Mouse (Mus musculus) spleen, postnatal 4 days (tissue): ENCODE measurements around the gene Elmod3.

Experiments
- DNase-seq, 2 experiments: peaks; one replicate each; pipeline ENCODE4 v3.0.0; 2022; ENCODE audit warnings: low spot score in 2 of 2

Gene Elmod3

GRCm38 (mm10) chr6:72570644-72571397 is 27.4 kb downstream of the Elmod3 start:
- DNase-seq, result no peak

DNA sequence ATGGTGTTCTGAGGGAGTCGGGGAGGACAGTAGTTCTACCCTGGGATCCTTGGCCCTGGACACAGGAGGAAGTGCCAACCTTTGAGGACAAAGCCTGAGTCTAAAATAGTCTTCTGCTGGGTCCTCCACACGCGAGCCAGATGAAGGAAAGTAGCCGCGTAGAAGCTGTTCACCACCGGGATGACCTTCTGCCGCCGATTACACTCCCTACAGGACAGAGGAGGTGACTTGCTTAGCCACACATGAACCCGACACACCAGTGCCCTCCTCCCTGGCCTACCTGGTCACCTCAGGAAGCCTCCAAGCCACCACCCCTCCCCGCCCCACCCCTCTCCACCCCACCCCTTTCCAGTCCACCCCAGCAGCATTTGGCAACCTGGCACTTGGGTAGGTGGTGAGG is 29.5 kb downstream of the Elmod3 start:
- no peak for DNase-seq

GRCm38 (mm10) chr6:72567508-72567907 is 30.7 kb downstream of the Elmod3 start:
- no peak for DNase-seq

DNA sequence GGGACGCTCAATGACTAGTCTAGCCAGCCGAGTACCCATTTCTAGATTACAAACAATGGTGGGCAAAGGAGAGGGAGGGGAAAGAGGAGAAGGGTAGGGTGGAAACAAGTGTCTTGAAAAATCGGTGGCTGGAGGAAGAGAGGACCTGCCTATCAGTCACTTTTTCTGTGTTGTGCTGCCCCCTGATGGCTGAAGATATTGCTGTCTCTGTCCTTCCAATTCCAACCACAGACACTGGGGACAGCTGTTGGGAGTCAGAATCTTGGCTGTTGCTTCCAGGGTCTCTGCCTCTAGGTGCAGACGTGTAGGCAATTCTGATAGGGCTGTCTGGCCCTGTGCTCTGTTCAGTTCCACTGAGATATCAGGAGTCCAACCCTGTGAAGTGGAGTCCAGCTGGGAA is 32.2 kb downstream of the Elmod3 start:
- DNase-seq, result peak; percentile 79 to 91

DNA sequence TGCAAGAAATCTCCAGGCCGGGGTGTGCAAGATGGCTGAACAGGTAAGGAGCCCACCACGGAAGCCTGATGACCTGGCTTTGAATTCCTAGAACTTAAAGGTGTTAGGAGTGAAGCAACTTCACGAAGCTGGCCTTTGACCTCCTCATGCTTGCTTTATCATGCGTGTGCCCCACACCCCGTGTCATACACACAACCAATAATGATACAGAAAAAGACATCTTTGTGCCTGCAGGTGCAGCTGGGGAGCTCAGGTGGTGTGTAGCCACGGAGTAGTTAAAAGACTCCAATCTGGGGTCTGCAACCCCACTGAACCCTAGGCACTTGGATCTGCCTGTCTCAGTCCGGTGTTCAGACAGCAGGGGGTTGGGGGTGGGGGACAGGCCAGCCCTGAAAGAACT is 32.7 kb downstream of the Elmod3 start:
- no peak for DNase-seq

DNA sequence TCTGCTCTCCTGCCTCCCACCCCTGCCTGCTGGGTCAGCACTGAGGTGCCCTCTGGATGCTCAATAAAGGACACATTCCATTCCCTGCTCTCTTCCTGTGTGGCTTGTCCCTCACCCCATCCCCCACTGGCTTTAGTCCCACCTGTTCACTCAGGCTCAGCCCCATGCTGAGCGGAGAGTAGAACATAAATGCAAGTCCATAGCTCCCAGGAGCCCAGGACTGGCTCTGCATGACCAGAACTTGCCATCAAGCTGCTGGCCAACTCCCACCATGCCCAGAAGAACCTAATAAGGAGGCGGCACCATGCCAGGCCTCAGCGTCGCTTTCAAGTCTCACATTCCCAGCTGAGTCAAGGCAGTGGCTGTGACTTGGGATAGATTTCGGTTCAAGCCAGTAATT is 35.3 kb downstream of the Elmod3 start:
- DNase-seq, result no peak

- DNase-seq, result no peak
Observed at GRCm38 (mm10) chr6:72562486-72562885, 35.7 kb downstream of the Elmod3 start.

DNA sequence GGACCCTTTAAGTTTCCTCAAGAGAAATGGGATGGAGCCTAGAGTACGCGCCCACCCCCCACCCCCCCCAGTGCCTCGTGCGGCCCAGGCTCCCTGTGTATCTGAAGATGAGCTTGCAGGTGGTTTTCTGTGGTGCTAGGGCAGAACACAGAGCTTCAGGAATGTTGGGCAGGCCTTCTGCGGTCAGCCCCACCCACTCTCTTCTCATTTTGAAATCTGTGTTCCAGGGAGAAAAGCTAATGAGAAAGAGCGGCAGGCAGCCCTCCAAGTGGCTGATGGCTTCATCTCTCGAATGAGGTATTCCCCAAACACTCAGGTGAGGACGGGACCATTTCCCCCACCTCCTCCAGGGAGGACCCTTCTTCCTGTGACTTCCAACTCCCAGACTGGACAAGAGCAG is 37.4 kb downstream of the Elmod3 start:
- DNase-seq, result no peak

DNA sequence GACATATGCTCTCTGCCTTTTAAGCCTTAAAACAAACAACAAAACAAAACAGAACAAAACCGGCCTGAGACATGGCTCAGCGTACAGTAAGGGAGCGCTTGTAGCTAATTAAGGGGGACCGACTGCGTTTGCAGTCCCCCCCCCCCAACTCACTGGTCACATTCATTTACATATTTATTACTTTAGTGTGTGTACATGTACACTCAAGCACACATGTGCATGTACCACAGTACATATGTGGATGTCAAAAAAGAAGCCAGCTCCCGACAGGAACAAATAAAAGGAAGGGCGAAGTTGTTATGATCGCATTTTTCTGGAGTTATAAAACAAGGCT is 45.2 kb downstream of the Elmod3 start:
- DNase-seq, result no peak

DNA sequence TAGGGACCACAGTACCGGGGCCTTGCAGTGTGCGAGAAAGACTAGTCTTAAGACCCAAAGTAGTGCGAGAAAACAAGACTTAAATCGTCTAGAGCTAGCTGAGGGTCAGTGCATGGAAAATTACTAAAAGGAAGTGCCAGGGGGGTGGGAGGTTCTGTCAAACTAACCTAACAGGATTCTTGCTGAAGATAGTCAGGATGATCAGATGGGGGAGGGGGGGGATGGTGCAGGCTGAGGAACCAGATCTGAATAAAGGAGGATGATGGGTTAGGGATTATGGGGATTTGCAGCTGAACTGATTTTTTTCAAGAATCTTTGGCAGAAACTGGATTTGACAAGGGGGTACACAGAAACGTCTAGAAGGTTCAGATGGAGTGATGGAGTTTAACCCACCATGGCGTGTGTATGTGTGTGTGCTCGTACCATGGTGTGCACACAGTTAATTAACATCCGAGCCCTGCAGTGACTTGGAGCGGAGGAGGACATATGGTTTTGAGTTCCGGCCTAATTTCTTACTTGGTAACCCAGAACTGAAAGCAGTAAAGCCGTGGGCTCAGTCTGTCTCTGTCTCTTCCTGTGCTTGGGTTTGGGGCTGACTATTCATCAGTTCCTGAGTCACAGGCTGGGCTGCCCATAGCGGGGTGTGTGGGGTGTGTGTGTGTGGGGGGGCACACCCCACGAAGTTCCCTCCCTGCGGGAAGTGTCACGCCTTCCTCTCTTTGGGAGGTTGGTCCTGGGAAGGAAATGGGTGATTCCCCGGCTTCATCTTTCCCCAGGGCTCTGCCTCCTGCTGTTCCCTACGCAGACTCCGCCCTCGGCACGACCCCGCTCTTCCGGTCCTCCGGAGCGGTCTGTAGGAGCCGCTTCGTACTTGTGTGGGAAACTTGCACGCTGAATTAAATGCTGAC is 45.8 kb downstream of the Elmod3 start:
- no peak for DNase-seq

GRCm38 (mm10) chr6:72550503-72551100 is 47.6 kb downstream of the Elmod3 start:
- no peak for DNase-seq

DNA sequence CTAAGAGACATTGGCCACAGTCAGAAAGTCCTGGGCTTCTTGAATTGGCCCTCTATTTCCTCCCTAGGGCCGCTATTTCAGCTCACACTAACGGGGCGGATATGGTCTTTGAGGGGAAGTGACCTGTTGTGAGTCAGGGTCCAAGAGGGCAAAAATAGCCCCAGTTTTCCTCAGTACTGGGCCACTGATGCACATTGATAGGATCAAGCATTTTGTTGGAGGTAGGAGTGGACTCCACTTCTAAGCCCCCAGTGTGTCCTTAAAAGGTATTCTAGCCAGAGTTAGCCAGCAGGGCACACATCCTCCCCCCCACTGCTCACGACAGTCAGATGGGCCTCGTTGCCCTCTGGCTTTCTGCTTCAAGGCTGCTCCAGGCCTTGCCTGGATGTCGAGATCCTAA is 48.2 kb downstream of the Elmod3 start:
- DNase-seq, result no peak

DNA sequence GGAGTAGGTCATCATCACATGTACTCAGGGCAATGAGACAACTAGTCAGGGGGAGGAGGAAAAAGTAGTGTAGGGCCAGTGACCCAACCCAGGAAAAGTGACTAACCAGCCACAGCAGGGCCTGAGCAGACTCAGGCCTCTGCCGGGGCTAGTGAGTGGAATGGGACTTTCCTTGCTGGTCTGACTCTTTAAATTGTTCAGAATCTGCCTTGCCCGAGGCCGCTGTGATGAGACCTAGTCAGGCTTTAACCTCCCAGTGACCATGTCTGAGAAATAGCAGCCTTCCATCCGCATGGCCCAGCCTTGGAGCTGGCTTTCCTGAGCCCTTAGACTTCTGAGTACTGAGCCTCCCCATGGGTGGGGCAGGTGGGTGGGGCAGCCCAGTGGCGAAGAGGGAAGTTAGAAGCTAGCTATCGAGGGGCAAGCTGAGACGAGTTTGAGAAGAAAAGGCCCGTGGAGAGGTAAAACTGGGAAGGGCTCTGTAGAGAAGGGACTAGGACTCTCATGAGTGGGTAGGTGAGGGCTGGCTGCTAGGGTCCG is 49.1 kb downstream of the Elmod3 start:
- DNase-seq, result peak; percentile 66 to 84

DNA sequence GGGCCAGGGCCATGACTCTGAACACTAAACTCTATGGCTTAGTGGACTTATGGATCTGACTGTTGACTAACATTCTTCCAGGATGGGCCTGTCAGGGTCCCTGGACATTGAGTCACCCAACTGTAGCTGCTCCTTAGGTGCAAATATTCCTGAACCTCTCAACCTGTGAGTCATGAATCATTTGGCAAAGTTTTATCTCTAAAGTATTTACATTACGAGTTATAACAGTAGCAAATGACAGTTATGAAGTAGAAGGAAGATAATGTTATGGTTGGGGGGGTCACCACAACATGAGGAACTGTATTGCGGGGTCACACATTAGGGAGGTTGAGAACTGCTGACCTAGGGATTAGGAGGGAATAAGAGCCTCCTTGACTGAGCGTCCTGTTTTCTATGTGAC is 50.4 kb downstream of the Elmod3 start:
- no peak for DNase-seq

DNA sequence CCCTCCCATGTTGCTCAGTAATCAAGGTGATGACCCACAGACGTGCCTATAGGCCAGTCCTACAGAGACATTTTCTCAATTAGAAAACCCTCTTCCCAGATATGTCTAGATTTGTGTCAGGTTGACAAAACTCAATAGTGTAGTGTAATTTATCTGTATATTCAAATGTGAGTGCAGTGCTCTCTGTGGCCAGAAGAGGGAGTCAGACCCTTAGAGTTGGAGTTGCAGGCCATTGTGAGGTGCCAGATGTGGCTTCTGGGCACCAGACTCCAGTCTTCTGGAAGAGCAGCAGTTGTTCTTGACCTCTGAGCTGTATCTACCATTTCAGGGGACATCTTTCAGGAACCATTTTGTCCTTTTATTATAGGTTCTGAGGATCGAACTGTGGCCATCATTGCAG is 51.1 kb downstream of the Elmod3 start:
- DNase-seq, result no peak

DNA sequence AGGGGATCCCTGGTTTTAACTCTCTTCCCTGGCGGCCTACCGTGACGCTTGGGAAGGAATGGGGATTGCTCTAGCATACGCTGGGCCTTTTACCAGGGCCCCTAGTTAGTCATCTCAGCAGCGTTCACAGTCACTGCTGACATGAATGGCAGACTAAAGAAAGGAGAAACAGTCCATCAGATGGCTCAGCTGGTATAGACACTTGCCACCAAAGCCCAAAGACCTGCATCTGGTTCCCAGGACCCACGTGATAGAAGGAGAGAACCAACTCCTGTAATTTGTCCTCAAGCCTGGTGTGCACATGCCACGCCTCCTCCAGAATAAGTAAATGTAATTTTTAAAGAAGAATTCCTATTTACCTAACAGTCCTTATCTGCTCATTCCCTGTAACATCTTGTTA is 52.8 kb downstream of the Elmod3 start:
- no peak for DNase-seq

GRCm38 (mm10) chr6:72544283-72544987 is 53.8 kb downstream of the Elmod3 start, which contains the start of gene Capg:
TSS of gene Capg (plus strand) at chr6:72544391.
- DNase-seq, result peak; percentile 57 to 75

- DNase-seq, result no peak
Observed at GRCm38 (mm10) chr6:72543265-72543850, 54.9 kb downstream of the Elmod3 start.

DNA sequence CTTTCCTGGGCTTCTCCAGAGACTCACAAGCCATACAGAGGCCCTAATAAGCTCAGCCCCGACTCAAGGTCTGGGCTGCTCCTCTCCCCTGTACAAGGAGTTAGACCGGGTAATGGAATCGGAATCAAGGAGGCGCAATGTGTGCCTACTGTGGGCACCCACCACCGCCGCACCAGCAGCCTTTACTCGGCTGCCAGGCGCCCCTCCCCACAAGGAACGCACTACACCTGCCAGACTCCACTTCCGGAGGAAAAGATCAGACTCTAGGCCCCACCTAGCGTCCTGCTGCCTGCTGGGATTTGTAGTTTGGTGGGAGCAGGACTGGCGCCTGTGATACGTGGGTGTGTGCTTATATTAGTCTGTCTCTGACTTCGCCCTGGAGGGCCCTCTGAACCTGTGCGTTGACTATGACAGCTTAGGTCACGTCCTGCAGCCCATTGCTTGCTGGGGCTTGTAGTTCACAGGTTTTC is 59.6 kb downstream of the Elmod3 start:
- peak; percentile 78 to 85 for DNase-seq

- DNase-seq, result no peak
Observed at GRCm38 (mm10) chr6:72537998-72538500, 60.2 kb downstream of the Elmod3 start.

DNA sequence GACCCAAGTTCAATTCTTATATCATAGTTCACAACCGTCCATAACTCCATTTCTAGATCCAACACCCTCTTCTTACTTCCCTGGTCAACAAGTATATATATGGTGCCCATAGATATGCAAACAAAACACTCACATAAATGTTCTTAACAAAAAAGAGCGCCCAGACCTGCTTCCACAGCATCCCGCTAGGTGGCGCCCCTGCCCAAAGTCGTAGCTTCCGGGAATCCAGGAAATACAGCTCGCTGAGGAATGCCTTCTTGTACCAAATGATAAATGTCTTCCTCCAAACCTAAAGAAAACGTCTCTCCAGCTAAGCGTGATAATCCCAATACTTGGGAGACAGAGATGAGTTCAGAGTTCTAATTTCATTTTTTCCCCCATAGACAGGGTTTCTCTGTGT is 63.0 kb downstream of the Elmod3 start:
- DNase-seq, result peak; percentile 85 to 94
